Mouse (Mus musculus) thymus, adult 18-20 months (tissue): Measurements from ENCODE around the gene Ect2l.

Experiments
- DNase-seq, 2 experiments: peaks; one replicate each; pipeline ENCODE4 v3.0.0; 2022; ENCODE audit warnings: mixed read lengths in 2 of 2

The Ect2l gene

DNA sequence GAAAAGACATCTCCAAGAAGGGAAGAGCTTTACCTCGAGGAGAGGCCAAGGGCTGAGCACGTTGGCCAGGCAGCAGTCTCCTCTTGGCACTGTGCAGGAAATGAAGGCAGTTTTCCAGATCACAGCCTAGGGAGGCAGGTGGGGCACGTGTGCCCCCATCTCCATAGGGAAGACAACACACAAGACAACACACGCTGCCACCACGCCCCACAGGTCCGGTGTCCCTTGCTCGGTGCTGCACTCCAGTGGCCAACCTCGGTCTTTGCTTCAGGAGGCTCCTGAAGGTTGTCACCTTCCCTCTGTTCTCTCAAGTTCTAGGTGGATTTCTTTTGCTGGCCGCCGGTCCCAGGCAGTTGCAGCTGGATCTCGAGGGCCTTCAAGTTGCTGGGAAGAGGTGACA lies at the start of gene Ect2l:
Gene Ect2l, minus strand, starts transcription at position 165 of the 400 bp plus-strand sequence.
- DNase-seq: no peak

DNA sequence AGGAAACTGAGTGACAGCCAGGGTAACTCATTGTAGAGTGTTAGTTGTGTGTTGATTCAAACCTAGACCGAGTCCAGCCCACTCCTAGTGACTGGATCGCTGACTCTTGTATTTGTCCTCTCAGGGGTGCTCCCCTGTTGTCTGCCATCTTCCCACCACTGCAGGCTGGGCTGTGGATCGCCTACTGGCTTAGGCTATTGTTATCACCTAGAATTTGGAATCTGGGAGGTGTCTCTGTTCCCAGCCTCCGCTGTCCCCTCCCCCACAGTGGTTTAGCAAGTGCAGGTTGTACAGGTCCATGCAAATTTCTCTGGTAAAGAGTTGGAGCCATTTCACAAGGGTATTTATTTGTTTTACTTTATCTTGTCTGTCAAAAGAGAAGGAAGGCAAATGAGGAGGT lies 40.7 kb upstream of the Ect2l start:
- DNase-seq: no peak

DNA sequence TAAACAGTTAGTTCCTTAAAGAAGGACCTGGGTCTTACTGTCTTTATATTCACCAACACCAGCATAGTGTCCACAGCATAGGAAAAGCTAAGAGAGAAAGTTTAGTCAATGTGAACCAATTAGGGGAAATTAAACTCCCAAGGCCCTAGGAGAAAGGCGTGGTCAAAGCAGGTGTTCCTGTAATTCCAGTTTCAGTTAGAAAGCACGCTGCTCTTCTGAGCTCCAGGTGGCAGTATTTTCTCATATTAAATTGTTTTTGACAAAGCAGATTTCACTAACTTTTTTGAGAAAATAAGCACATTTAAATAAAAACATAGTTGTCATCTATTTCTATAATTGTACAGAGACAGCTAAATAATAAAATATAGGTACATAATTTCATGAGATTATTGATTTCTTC lies 32.9 kb upstream of the Ect2l start:
- DNase-seq: no peak

DNA sequence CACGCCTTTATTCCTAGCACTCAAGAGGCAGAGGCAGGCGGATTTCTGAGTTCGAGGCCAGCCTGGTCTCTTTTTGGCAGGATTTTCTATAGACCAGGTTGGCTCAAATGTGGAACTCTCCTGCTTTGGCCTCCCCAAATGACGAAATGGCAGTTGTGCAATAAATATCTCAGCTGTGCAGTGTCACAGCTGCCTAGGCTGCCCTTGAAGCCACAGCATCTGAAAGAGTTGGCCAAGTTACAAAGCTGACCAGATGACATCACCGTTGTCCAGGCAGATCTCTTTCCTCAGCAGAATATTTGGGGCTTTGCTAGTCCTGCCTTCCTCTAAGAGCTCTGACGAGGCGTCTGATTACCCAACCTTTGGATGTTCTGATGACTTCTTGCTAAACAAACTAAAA lies 26.5 kb upstream of the Ect2l start:
- no peak for DNase-seq

DNA sequence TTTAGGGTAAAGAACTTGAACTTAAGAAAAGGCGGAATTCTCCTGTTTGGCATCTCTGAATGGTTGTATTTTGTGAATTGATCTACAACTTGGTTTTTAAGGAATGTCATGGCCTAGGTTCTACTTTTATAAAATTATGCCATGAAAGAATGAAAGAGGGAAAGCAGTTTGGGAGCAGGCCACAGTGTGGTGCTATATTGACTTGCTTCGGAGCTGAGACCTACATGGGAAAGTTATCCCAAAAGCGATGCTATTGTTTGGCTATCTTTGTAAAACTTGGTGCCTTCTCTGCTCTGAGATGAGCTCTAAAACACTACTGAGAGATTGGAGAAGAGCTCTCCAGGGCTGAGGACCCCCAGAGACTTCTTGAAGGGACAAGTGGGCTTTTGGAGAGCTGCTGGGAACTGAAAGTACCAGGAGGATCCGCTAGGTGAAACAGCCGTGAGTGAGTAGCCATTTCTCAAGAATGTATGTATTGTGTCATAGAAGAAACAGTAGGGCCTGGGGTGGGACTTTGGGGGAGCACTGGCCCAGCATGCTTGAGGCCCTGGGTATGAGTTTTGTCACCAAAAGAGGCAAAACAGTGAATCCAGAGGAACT lies 25.7 kb upstream of the Ect2l start:
- no peak for DNase-seq

DNA sequence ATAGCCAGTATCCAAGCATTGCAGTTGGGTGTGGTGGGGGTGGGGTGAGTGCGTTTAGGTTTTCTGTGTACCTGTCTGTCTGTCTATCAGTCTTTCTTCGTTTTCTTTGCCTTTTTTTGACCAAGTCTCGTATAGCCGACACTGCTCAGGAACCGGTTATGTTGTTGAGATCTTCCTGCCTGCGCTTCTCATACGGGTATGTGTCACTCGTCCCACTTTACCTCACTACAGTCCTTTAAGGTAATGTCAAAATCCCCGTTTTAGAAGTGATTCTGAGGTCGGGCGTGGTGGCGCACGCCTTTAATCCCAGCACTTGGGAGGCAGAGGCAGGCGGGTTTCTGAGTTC lies 24.7 kb upstream of the Ect2l start:
- peak in 1 of 2 experiments; percentile 5 for DNase-seq

DNA sequence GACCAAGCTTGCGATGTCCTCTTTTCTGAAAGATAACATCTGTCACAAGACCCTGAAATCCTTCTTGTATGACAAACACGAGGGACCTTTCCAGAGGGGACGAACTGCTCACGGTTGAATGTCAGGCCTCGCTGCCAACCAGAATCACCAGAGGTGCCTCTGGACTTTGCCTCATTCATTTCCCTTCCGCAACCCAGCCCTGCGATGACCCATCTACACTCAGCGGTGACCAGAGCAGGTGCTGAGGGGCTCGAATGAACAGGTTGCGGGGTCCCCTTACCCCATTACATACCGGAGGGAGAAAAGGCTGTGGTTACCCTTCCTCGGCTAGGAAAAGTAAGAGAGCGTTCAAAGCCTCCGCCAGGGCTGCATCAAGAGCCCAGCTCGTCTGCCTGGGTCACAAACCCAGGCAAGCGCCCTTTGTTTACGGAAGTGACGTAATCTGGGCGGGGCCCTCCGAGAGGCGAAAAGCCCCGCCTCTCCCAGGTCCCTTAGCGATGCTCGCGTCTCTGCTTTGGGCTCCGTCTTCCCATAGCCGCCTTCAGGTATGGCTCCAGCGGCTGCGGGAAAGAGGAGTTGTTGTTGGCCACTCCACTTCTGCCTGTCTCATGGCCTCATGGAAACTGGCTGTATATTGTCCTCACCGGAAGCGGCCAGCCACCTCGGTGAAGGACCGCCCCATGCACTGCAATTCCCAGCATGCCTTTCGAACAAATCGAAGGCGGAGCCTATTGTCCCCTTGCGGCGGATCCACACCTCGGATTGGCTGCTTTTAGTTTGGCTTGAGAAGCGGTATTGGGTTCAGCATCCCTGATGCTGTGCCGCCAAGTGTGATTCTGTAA lies 24.1 kb upstream of the Ect2l start, which contains the start of gene Ccdc28a:
Gene Ccdc28a, minus strand, starts transcription at position 439 of the 842 bp plus-strand sequence.
- peak; percentile 82 to 93 for DNase-seq

DNA sequence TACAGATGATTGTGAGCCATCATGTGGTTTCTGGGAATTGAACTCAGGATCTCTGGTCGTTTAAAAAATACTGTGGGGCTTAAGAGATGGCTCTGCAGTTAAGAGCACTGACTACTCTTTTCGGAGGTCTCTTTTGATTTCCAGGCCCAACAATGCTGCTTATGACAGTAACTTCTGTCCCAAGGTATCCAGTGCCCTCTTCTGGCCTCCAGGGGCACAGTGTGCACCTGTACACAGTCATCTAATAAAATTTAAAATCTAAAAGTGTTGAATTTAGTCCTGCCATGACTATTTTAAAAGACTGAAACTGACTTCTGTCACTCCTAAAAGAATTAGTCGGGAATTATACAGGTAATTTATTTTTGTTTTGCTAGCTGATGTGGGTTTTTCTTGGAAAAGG lies 23.2 kb upstream of the Ect2l start:
- DNase-seq: no peak

DNA sequence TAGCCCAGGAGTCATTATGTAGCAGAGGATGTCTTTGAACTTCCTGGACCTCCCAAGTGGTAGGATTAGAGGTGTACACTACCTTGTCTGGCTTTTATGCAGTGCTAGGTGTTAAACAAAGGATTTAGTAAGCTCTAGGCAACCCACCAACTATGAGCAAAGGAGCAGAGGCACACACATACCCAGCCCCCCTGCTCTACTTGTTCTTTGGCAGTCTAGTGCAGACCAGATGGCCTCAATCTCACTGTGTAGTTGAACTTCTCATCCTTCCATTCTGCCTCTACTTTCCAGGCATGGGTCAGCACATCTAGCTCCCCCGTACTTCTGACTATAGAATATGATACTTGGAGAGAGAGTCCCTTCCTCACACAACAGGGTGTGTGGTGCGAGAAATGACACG lies 13.7 kb upstream of the Ect2l start:
- no peak for DNase-seq

DNA sequence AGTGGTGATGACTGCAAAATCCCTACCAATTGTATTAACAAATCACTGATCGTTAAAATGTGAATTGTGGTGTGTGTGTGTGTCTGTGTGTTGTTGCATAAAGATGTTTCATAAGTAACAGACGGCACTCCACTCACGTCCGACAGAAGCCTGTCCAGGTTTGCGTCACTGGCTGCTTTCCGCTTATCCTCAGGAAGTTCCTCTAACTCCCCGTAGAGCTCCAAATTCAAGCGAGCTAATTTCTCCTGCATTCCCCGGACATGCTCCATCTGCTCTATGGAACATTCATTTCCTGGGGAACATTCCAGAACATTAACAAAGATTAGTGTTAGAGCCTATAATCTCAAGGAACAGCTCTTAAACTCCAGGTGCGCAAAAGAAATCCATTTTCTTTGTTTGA lies 8.7 kb upstream of the Ect2l start:
- DNase-seq: no peak

DNA sequence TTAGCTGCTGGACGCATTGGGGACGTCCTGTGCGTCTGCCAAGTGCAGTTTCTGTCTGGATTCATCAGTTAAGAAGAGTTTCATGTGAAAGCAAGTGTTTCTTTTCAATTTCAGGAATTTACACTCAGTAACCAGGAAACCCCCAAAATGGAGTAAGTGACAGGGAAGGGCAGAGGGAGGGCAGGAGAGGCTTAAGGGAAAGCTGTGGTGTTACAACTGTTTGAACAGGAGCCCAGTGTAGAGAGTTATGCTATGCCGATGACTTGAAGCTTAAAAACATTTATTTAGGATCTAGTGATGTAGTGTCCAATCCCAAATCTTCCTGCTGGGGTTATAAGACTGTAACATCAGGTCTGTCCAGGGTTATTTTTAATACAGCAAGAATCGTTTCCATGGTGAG lies 3.4 kb upstream of the Ect2l start:
- no peak for DNase-seq

DNA sequence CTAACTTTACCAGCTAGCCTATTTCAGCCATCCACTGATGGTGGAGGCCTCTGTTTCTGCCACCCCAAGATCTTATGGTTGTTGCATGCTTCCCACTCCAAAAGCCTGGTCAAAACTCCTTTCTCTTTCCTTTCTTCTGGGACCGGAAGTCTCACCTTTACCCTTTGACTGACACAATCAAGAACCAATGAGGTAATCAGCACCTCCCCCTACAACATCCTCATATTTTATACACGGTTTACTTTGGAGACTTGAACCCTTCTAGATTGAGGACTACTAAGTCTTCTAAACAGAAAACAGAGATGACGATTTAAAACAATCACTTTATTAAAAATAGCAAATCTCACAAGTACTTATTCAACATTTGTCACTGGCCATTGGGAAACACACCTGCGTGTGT lies 2.7 kb upstream of the Ect2l start:
- DNase-seq: no peak

DNA sequence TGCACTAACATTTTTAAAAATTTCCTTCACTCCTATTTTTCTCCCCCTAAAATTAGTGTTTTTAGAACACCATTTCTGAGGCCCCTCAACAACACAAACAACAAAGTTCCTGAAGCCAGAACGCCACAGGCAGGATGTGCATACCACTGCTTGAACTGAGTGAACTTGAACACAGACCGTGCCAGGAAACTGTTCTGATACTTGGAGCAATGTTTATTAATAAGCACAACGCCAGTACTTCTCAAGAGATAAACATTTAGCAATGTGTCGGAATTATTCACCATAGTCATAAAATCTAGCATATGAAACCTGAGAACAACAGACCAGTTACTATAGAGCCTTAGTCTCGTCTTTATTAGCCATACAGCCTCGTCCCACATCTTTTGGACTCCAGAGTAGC lies 571 bp downstream of the Ect2l start:
- DNase-seq: no peak

DNA sequence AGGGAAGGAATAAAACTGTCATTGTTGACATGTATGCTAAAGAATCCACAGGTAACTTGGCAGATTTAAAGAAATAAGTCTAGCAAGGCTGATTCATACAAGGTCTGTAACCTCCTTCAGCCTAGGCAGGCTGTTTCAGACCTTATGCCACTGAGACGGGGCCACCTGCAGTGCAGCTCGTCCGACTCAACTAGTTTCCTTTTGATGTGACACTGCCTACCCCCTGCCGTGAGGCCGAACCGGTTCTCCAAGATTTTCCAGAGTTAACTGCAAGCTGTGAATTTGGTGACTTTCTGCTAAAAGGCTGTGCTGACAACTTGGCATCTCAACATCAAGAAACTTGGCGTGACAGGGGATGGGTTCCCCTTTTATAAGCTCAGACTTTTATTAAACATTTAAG lies 6.6 kb downstream of the Ect2l start:
- DNase-seq: no peak

DNA sequence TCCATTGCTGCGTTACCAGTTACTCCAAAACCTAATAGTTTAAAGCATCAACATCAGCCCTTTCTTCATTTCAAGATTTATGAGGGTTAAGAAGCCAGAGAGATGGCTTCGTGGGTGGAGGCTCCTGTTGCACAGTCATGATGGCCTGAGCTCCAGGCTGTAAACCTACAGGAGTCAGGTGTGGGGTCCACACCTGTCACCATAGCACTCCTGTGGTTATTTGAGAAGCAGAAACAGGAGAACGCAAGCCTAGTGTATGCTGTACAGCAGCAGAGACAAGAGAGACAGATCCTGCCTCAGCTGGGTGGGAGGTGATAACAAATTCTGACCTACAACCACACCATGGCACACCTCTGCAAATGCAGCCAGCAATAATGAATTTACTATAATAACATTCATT lies 8.3 kb downstream of the Ect2l start:
- no peak for DNase-seq

DNA sequence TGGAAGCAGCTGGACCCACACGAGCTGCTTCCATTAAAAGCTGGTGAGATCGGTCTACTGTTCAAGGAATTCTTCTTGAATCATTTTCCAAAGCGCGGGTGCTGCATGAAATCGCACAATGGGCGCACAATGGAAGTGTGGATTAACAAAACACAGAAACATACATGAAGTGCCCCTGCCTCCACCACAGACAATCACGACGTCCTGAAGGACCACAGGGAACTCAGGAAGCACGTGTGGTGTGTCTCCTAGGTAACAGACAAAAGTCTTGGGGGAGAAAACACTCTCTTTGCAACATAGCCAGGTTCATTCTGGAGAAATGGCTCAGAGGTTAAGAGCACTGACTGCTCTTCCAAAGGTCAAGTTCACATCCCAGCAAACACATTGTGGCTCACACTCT lies 10.0 kb downstream of the Ect2l start:
- DNase-seq: no peak

DNA sequence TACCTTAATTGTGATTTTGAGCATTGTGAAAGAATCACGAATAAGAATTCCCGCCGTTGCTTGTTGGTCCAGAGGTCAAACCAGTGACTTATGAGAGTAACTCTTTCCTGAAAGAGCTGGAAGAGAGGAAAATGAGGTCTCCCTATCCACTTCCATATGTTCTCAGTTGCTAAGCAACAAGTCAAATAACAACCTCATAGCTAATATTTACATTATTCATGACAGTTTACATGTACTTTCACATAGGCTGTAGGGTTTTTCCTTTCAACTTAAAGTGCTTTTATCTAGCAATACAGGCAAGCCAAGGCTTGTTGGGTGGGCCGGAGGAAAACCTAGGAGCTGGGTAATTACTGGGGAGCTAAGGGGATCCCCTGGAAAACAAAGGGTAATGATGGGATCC lies 10.8 kb downstream of the Ect2l start:
- DNase-seq: no peak

DNA sequence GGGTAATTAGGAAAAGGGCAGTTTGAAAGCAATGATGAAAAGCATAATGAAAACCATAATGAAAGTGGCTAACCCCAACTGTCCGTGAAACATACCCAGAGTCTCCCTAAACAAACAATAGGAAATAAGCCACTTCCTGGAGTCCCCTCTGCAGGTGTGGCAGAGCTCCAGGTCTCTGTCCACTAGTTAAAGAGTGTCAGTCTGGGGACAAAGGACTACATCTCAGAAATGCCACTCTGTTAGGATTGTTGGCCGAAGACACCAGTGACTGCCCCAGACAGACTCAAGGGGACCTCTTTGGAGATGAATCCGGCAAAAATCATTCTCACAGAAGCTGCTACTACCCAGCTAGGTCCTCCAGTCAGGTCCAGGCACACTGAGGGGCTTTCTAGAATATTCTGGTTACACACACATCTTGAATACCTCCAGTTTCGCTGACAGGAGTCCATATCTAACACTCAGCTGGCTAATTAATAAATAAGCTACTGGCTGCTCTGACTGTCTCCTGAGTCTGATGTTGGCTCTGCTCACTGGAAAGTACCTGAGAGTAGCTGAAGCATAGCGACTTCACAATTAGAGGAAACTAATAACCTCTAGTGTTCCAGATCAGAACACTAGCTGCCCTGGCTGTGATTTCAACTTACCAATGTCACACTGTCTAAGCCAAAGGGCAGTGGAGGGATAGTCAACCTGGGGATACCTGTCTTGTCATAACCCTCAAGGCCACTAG lies 12.2 kb downstream of the Ect2l start:
- no peak for DNase-seq

DNA sequence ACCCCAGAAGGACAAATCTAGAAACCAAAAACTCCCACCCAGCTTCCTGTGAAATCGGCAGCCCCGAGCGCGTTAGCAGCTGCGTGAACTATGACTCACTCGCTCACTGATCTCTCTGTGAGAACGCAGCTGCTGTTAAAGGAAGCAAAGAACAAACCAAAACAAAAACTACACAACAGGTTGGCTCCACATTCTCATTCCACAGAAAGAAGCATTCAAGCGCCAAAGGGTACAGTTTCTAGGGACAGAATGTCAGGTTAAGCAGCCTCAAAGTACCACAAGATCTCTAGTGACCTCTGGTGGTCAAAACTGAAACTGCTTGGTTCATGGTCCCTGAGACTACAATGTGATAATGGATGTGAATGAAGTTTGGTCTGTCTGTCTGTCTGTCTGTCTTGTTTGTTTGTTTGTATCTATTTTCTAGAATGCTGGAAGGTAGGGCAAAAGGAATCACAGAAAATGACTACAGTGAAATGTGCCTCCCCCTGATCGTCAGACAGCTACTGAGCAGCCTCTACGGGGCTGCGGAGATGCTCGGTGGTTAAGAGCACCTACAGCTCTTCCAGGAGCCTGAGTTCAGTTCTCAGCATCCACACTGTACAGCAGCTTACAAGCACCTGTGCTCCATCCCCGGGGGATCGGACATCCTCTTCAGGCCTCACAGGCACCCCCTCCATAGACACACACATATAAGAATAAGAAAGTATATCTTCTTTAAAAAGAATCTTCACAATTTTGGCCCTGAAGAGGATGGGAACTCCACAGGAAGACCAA lies 13.3 kb downstream of the Ect2l start:
- DNase-seq: peak in 1 of 2 experiments; percentile 12

DNA sequence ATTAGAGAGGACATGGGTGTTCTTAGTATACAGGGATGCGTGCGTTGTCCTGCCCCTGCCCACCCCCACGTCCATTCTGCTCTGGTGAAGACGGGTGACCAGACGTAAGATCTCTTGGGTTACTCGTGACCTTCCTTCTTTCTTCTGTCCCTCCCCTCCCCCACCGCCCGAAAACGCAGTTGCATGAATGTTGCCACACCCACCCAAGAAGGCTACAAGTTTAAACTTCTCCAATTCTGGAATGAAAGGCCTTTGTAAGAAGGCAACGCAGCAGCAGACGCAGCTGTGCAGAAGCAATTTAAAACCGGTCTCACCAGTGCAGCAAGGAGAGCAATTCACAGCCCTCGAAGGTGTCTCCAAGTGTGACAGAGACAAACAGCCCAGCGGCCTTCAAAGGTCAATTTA lies 16.0 kb downstream of the Ect2l start:
- no peak for DNase-seq

DNA sequence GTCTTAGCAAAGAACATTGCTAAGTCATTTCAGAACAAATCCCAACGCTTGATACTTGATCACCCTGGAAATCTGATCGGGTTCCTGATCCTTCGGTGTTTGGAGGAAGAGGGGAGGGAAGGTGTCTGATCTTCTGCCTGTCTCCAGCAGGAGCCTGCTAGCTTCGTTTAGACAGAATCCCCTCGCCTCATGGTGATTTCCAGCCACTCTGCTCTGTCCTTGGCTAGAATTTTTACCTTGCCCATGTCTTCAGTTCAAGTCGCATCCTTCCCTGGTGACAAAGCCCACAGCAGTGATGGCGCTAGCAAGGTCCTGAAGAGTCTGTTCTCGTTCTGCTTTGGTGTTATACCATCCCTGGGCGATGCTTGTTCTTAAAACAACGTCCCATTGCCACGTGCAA lies 16.5 kb downstream of the Ect2l start:
- DNase-seq: no peak

DNA sequence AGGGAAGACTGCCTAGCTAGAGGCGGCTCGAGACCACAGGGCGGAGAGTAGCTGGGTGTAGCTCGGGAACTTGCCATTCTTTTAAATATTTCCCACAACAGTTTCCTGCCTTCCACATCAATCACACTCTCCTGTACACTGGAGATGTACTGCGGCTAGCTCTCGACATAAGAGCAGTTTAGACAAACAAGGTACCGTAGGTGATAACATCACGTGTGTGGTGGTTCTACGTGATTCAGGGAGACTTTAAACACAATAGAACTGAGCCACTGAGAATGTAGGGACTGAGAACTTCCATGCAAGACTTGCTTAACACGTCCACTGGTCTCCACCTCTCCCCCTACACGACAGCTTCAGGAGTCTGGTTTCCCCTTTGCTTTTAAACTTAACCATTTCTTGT lies 17.5 kb downstream of the Ect2l start:
- DNase-seq: no peak

DNA sequence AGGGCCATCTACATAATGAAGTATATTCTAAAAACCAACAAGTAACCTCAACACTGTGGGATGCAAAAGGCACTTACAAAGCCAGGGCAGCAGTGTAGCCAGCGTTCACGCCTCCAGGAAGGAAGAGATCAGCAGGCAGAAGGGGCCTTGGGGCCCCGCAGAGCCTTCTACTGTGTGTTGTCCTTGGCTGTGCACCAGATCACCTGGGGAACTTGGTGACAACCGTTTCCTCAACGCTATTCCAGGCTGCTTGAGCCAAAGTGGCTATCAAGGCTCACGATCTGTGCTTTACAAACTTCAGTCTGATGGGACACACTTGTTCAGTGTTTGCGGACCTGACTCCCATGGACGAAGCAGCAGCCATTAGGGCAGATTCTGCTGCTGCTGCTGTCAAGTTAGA lies 19.0 kb downstream of the Ect2l start:
- DNase-seq: no peak
